Mouse (Mus musculus): Measurements from ENCODE around the gene Fth1. TPM values are rescaled to one million over a fixed set of nuclear protein-coding genes. Genes with fewer than 3 reads are reported as not detected.
A peak's percentile ranks its signal among the peaks of the same experiment; 100 is the strongest.

Fth1 gene
- polyA plus RNA-seq, 1 experiment from 2014 or later = 3,796 TPM

DNA sequence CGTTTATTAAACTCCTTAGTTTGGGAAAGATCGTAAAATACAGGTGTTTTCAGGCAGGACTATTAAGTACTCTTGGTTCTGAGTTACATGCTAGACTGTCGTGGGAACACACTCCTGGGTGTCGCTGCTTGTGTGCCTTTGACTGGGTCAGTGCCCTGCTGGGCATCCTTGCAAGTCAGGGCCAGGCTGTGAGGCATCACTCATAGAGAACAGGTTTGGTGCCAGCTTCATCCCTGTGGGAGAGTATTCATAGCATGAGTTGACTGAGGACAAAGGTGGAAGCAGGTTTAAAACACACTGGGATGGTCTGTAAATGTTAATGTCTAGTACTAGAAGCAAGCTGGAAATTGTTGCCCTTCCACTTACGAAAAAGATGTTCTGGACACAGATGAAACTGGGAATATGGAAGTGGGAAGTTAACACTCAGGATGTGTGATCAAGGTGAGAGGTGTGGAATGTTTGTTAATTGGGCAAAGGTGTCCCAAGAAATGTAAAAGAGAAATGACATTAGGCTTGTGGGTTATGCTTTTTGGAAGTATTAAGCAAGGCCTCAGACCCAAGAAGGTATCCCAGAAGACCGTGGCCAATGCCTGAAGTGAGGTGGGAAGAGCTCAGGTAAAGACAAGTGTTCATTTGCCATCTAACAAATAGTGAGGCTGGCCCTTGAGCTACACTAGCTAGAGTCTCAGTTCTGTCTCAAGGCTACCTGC lies 4.9 kb downstream of the Fth1 start:
- Histone ChIP-seq H3K4me3 (ENCODE audit: low read depth, low read length) (0 out of 2 replicates have a peak overlapping the region, but pooled peaks have one; percentile 23), H3K9ac (ENCODE audit: low read depth, low read length) (no peak overlapping the region), H3K4me2 (peak overlapping the region; percentile 94), H3K27me3 (replicated peaks; ENCODE audit: control insufficient read depth, insufficient read depth, low read length) (no peaks in the 10 kb centered on the region), H3K9me3 (ENCODE audit: control insufficient read depth, low read length) (no peaks in the 10 kb centered on the region), H3K27ac (ENCODE audit: low read depth, low read length) (peak overlapping the region; percentile 59; the same call in 1 of the 2 replicates), H3K36me3 (ENCODE audit: control insufficient read depth, insufficient read depth, low read length) (peaks cover 27% of the 10 kb centered on the region), H3K4me1 (replicated peaks; ENCODE audit: control insufficient read depth, insufficient read depth, low read length) (peaks cover 55% of the 10 kb centered on the region)
- ATAC-seq (replicated peaks; ENCODE audit: low FRiP score) = no peak
- 92% methylated on average over 6 of the region's 6 CpGs for WGBS
- no peak for DNase-seq (ENCODE audit: low spot score)

DNA sequence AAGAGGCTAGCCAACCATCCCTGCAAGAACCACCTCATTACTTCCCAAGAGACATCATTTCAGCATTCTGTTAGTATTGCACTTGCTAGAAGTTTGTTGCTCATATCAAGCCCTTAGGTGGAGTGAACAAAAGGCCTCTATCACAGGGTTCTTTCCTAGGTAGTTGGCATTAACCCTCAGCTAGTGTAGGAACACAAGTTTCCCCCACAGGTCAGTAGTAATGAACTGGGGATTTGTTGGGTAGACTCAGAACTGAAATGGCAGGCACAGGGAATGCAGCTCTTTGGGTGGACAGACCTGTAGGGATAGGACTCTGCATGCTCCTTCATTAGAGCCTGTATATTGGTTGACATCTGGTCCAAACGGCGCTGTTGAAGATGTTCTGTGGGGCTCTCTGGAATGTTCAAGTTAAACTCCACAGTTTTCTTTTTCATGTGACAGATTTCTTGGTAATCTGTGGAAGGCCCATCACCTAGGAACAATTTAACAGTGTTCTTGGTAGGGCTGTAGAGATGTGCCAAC lies 5.6 kb downstream of the Fth1 start:
- Histone ChIP-seq H3K27me3 (replicated peaks; ENCODE audit: control insufficient read depth, insufficient read depth, low read length) (no peaks in the 10 kb centered on the region), H3K4me1 (replicated peaks; ENCODE audit: control insufficient read depth, insufficient read depth, low read length) (peaks cover 56% of the 10 kb centered on the region), H3K36me3 (ENCODE audit: control insufficient read depth, insufficient read depth, low read length) (peaks cover 27% of the 10 kb centered on the region), H3K9me3 (ENCODE audit: control insufficient read depth, low read length) (no peaks in the 10 kb centered on the region), H3K9ac (ENCODE audit: low read depth, low read length) (no peak overlapping the region), H3K4me2 (no peak overlapping the region), H3K4me3 (ENCODE audit: low read depth, low read length) (no peak overlapping the region), H3K27ac (ENCODE audit: low read depth, low read length) (peak overlapping the region; percentile 43; the same call in 1 of the 2 replicates)
- 81% methylated on average over 2 of the region's 2 CpGs for WGBS
- ATAC-seq (replicated peaks; ENCODE audit: low FRiP score) (no peak), DNase-seq (ENCODE audit: low spot score) (no peak)

DNA sequence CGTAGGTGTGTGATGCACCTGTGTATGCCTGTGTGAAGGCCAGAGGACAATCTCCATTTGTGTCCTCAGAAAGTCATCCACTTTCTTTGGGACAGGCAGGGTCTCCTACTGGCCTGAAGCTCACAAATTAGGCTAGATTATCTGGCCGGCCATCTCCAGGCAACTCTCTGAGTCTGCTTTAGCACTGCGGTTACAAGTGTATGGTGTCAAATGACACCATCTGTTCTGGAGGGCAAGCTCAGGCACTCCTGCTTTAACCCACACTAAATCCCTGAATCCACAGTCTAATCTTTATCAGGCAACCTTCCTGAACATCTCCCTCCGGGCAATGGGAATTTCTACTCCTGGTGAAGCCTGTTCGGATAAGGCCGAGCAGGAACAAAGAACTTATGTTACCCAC lies 6.8 kb downstream of the Fth1 start:
- Histone ChIP-seq H3K9me3 (ENCODE audit: control insufficient read depth, low read length) (no peaks in the 10 kb centered on the region), H3K27me3 (replicated peaks; ENCODE audit: control insufficient read depth, insufficient read depth, low read length) (no peaks in the 10 kb centered on the region), H3K27ac (ENCODE audit: low read depth, low read length) (peak overlapping the region; percentile 6; the same call in 1 of the 2 replicates), H3K36me3 (ENCODE audit: control insufficient read depth, insufficient read depth, low read length) (peaks cover 27% of the 10 kb centered on the region), H3K4me2 (no peak overlapping the region), H3K4me3 (ENCODE audit: low read depth, low read length) (no peak overlapping the region), H3K9ac (ENCODE audit: low read depth, low read length) (no peak overlapping the region; the same call in 1 of the 2 replicates), H3K4me1 (replicated peaks; ENCODE audit: control insufficient read depth, insufficient read depth, low read length) (peaks cover 53% of the 10 kb centered on the region)
- ATAC-seq (replicated peaks; ENCODE audit: low FRiP score) = no peak
- WGBS = 30% methylated on average over 6 of the region's 6 CpGs
- DNase-seq (ENCODE audit: low spot score) = no peak

DNA sequence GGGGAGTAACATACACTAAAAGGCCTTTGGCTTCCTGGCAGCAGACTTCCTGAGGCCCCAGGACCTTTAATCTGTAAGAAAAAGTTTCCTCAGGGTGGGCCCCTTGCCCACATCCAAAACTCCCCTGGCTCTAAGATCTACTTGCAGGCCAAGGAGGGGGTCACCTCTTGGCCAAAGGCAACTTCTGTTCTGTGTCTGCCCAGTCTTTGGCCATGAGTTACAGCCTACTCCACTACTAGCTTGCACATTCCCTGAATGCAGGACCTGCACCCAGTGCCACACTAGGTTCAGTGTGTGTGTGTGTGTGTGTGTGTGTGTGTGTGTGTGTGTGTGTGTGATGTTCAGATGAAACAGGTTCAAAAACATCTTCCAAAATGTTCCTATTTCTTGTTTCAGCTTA lies 7.2 kb downstream of the Fth1 start:
- H3K27ac ChIP-seq (ENCODE audit: low read depth, low read length) = no peak overlapping the region
- H3K9ac ChIP-seq (ENCODE audit: low read depth, low read length) = no peak overlapping the region
- peaks cover 53% of the 10 kb centered on the region for H3K4me1 ChIP-seq (replicated peaks; ENCODE audit: control insufficient read depth, insufficient read depth, low read length)

DNA sequence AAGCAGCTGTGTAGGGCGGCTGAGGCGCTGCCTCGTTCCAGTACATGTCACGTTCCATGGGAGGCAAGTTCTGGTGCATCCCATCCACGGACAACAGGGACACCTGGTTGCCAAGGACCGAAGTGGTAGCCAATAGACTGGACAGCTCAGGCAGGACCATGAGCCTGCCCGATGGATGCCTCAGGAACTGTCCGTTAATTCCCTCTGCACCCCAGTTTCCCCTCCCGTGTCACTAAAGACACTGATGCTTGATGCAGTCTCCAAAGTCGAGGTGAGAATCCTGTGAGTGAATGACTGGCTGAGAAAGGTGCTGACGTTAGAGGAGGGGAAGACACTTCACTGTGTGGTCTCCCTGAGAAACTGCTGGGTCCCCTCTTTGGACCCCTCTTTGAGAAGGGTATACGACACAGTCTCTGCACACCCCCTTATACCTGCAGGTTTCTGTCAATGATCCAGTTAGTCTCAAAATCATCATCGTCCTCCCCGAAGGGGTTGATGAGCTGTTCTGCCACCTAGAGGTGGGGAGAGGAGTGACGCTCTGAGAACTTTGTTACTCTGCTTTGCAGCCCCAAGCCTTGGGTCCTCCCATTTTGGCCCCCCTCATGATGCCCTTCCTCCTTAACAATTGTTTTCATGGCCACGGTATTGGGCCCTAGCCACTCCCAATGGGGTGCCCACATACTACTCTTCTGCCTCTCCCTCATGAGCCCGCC lies 8.9 kb downstream of the Fth1 start:
- Histone ChIP-seq H3K4me2 (peak overlapping the region; percentile 44), H3K4me3 (ENCODE audit: low read depth, low read length) (no peak overlapping the region), H3K27ac (ENCODE audit: low read depth, low read length) (peak overlapping the region; percentile 60), H3K4me1 (replicated peaks; ENCODE audit: control insufficient read depth, insufficient read depth, low read length) (peaks cover 54% of the 10 kb centered on the region), H3K27me3 (replicated peaks; ENCODE audit: control insufficient read depth, insufficient read depth, low read length) (no peaks in the 10 kb centered on the region), H3K36me3 (ENCODE audit: control insufficient read depth, insufficient read depth, low read length) (peaks cover 18% of the 10 kb centered on the region), H3K9me3 (ENCODE audit: control insufficient read depth, low read length) (no peaks in the 10 kb centered on the region), H3K9ac (ENCODE audit: low read depth, low read length) (peak overlapping the region; percentile 39)
- ATAC-seq (replicated peaks; ENCODE audit: low FRiP score) (no peak; the same call in 1 of the 2 replicates), DNase-seq (ENCODE audit: low spot score) (no peak)
- 57% methylated on average over 17 of the region's 17 CpGs for WGBS

More for the DNA sequence above, 7.2 kb downstream of the Fth1 start:
- Histone ChIP-seq H3K4me3 (ENCODE audit: low read depth, low read length) (no peak overlapping the region), H3K9me3 (ENCODE audit: control insufficient read depth, low read length) (no peaks in the 10 kb centered on the region), H3K27me3 (replicated peaks; ENCODE audit: control insufficient read depth, insufficient read depth, low read length) (no peaks in the 10 kb centered on the region), H3K36me3 (ENCODE audit: control insufficient read depth, insufficient read depth, low read length) (peaks cover 27% of the 10 kb centered on the region), H3K4me2 (no peak overlapping the region)
- DNase-seq (ENCODE audit: low spot score) (no peak), ATAC-seq (replicated peaks; ENCODE audit: low FRiP score) (no peak)

DNA sequence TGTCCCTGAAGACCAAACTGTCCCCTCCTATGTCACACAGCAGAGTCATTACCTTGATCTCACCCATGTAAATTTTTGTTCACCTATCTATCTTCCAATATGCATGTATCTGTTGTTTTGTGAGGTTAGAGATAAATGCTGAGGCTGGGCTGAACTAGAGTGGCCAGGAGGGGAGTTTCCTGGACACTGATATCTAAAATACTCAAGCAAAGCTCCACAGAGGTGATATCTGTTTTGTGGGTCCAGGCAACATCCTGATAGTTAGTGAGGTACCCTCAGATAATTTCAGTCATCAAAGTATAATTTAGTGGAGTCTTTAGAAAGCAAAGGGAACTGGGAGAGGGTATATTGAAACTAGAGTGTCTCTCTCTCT lies 9.5 kb downstream of the Fth1 start:
- DNase-seq (ENCODE audit: low spot score) (no peak), ATAC-seq (replicated peaks; ENCODE audit: low FRiP score) (peak; percentile 73)
- Histone ChIP-seq H3K4me2 (peak overlapping the region; percentile 44), H3K4me3 (ENCODE audit: low read depth, low read length) (no peak overlapping the region), H3K9ac (ENCODE audit: low read depth, low read length) (peak overlapping the region; percentile 39; the same call in 1 of the 2 replicates), H3K36me3 (ENCODE audit: control insufficient read depth, insufficient read depth, low read length) (peaks cover 13% of the 10 kb centered on the region), H3K4me1 (replicated peaks; ENCODE audit: control insufficient read depth, insufficient read depth, low read length) (peaks cover 54% of the 10 kb centered on the region), H3K9me3 (ENCODE audit: control insufficient read depth, low read length) (no peaks in the 10 kb centered on the region), H3K27ac (ENCODE audit: low read depth, low read length) (peak overlapping the region; percentile 60), H3K27me3 (replicated peaks; ENCODE audit: control insufficient read depth, insufficient read depth, low read length) (no peaks in the 10 kb centered on the region)

DNA sequence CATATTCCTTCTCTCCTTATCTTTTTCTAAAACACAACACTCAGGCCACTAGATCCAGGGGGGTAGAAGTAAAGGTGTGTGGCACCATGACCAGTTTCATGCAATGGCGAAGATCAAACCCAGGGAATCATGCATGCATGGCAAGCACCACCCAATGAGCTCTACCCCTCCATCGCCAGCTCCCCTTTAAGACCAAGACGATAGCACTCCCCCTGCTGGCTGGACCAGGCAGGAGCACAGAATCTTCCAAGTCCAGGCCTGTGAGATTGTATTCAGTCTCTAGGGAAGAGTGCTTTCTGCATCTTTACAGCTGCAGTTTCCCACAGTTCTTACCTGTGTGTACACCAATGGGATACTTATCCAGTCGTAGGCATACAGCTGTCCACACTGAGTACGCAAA lies 10.9 kb downstream of the Fth1 start:
- Histone ChIP-seq H3K27ac (ENCODE audit: low read depth, low read length) (no peak overlapping the region), H3K27me3 (replicated peaks; ENCODE audit: control insufficient read depth, insufficient read depth, low read length) (no peaks in the 10 kb centered on the region), H3K4me2 (no peak overlapping the region; the same call in 1 of the 2 replicates), H3K4me1 (replicated peaks; ENCODE audit: control insufficient read depth, insufficient read depth, low read length) (peaks cover 50% of the 10 kb centered on the region), H3K4me3 (ENCODE audit: low read depth, low read length) (no peak overlapping the region), H3K36me3 (ENCODE audit: control insufficient read depth, insufficient read depth, low read length) (no peaks in the 10 kb centered on the region; the same call in 1 of the 2 replicates), H3K9ac (ENCODE audit: low read depth, low read length) (peak overlapping the region; percentile 34; the same call in 1 of the 2 replicates), H3K9me3 (ENCODE audit: control insufficient read depth, low read length) (no peaks in the 10 kb centered on the region)
- ATAC-seq (replicated peaks; ENCODE audit: low FRiP score) (peak; percentile 27; the same call in 1 of the 2 replicates), DNase-seq (ENCODE audit: low spot score) (peak; percentile 83)
- 23% methylated on average over 5 of the region's 5 CpGs for WGBS

DNA sequence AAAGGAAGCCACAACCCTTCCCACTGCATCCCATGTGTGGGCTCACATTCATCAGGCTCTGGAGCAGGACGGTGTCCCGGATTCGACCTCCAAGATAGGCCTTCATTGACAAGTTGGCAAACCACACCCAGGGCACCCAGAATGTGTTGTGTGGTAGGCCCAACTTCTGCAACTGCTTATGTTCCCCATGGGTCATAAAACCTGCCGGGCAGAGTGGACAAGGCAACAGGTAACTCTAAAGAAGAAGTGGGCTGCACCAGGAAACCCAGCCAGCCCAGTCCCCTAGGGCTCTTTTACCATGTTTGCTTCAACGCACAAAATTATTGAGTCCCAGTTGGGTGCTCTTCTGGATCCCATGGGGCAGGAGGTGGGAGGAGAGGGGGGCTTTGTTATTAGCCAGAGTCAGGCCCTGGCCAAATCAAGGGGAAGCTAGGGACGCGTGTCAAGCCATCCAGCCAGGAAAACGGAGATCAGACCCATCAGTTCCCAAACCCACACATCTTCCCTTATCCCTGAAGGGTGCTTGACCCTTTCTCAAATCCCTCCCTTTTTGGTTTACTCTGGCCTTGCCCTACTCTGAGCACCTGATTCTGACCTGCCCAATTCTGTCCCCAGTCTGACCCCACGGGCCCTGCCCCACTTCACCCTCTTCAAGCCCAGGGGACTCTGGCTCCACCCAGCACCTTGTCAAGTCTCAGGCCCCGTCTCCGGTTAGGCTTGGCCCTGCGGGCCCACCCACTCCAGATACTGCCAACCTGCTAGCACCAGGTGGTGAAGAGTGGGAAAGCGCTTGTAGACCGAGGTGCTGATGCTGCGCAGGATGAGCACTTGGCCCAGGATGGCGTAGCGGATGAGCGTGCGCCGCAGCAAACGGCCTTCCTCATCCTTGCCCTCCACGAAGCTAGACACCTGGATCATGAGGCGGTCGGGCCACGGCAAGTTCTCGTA lies 11.9 kb downstream of the Fth1 start:
- DNase-seq (ENCODE audit: low spot score) (no peak), ATAC-seq (replicated peaks; ENCODE audit: low FRiP score) (no peak)
- Histone ChIP-seq H3K4me3 (ENCODE audit: low read depth, low read length) (peak overlapping the region; percentile 35; the same call in 1 of the 2 replicates), H3K36me3 (ENCODE audit: control insufficient read depth, insufficient read depth, low read length) (no peaks in the 10 kb centered on the region), H3K4me2 (peak overlapping the region; percentile 64), H3K9ac (ENCODE audit: low read depth, low read length) (peak overlapping the region; percentile 51; the same call in 1 of the 2 replicates), H3K27ac (ENCODE audit: low read depth, low read length) (no peak overlapping the region), H3K9me3 (ENCODE audit: control insufficient read depth, low read length) (no peaks in the 10 kb centered on the region), H3K27me3 (replicated peaks; ENCODE audit: control insufficient read depth, insufficient read depth, low read length) (no peaks in the 10 kb centered on the region), H3K4me1 (replicated peaks; ENCODE audit: control insufficient read depth, insufficient read depth, low read length) (peaks cover 41% of the 10 kb centered on the region)
- WGBS = 50% methylated on average over 26 of the region's 26 CpGs

Data from liver, embryonic 11.5 days (tissue).